Mouse (Mus musculus) liver, embryonic 14.5 days (tissue): Measurements from ENCODE around the gene Cdc34.

Experiments used
- CTCF ChIP-seq: IDR thresholded peaks from 2 replicates; pipeline ENCODE4 v1.5.1; 2016; ENCODE audit warnings: antibody characterized with exemption, low read depth, control low read depth
- EP300 ChIP-seq: IDR thresholded peaks from 2 replicates; pipeline ENCODE4 v1.6.1; 2016; ENCODE audit warnings: antibody characterized with exemption, low read depth

DNA sequence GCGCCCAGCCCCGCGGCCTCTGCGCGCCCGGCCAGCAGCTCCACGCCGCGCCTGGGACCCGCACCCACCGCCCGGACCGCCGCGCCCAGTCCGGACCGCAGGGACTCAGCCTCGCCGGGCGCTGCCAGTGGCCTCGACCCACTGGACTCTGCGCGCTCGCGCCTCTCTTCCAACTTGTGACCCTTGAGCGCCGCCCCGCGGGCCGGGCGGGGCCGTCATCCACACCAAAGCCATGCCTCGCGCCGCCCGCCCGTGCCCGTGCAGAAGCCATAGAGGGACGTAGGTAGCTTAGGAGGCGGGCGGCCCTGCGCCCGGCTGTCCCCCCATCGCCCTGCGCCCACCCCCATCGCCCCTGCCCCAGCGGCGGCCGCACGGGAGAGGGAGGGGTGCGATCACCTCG is 53.4 kb downstream of the Cdc34 start:
- TF ChIP-seq CTCF (no peak), EP300 (no peak)
